Mouse (Mus musculus) limb, embryonic 12.5 days (tissue): ENCODE data around the gene Ctsc. TPM values are rescaled to one million over a fixed set of nuclear protein-coding genes. Genes with fewer than 3 reads are reported as not detected.
"Not testable (repeated sequence)": the region's sequence is repeated elsewhere in the genome, so short reads cannot be mapped to it uniquely, and the experiment has no call there.

Source experiments
- ATAC-seq: fragments of 200-750 bp; cut with Nextera tagmentation; 2 replicates; pipeline ENCODE4 v1.8.0; 2017; ENCODE audit warnings: low read depth, moderate TSS enrichment; ENCODE audit not compliant: insufficient number of reproducible peaks, insufficient read depth, low FRiP score, low TSS enrichment
- H3K27ac ChIP-seq: fragments of 300-500 bp; sonication (generic); 2 replicates; pipeline ENCODE4 v1.5.1; 2016; ENCODE audit warnings: mild to moderate bottlenecking, moderate library complexity
- H3K27me3 ChIP-seq: fragments of 300-500 bp; sonication (generic); 2 replicates; pipeline ENCODE4 v1.6.1; 2016; ENCODE audit warnings: mild to moderate bottlenecking, moderate library complexity
- H3K36me3 ChIP-seq: fragments of 300-500 bp; sonication (generic); 2 replicates; pipeline ENCODE4 v1.6.1; 2016; ENCODE audit warnings: mild to moderate bottlenecking, moderate library complexity
- H3K4me1 ChIP-seq: fragments of 300-500 bp; sonication (generic); replicated peaks from 2 replicates; pipeline ENCODE4 v1.6.1; 2016
- H3K4me2 ChIP-seq: fragments of 300-500 bp; sonication (generic); 2 replicates; pipeline ENCODE4 v1.6.1; 2016; ENCODE audit warnings: mild to moderate bottlenecking, moderate library complexity
- H3K4me3 ChIP-seq: fragments of 300-500 bp; sonication (generic); replicated peaks from 2 replicates; pipeline ENCODE4 v1.5.1; 2016; ENCODE audit warnings: mild to moderate bottlenecking
- H3K9ac ChIP-seq: fragments of 300-500 bp; sonication (generic); replicated peaks from 2 replicates; pipeline ENCODE4 v1.6.1; 2016; ENCODE audit warnings: mild to moderate bottlenecking, moderate library complexity
- H3K9me3 ChIP-seq: fragments of 300-500 bp; sonication (generic); 2 replicates; pipeline ENCODE4 v1.6.1; 2016; ENCODE audit warnings: mild to moderate bottlenecking, moderate library complexity
- WGBS: fragments of 180-500 bp; shearing (Covaris S2); methylation state at CpG from one replicate; pipeline ENCODE4 v1.1.7; 2016; 5-methylcytosine and 5-hydroxymethylcytosine counted together
- polyA plus RNA-seq: library from polyadenylated mRNA; unstranded; fragments of >200 nt; fragmentation: Nextera tagmentation; extraction: Ambion mirVana; gene quantifications from 2 replicates; pipeline ENCODE4 v1.2.1, GENCODE M21; 2016

Gene Ctsc
- polyA plus RNA-seq = 36.7 and 40.9 TPM in 2 replicates

- H3K27me3 ChIP-seq = 0 out of 2 replicates have a peak, but pooled peaks cover 3% of the 10 kb centered on the region
- no peaks in the 10 kb centered on the region for H3K9me3 ChIP-seq
- ATAC-seq = peak; percentile 86
- no peak within 1 kb of the TSS; the same call in 1 of the 2 replicates for H3K27ac ChIP-seq
- H3K36me3 ChIP-seq = no peaks in the 10 kb centered on the region
- peak within 1 kb of the TSS; percentile 56 for H3K4me3 ChIP-seq
- H3K4me2 ChIP-seq = peak within 1 kb of the TSS; percentile 85
- 2% methylated on average over 34 of the region's 34 CpGs for WGBS
- H3K4me1 ChIP-seq = 0 out of 2 replicates have a peak, but pooled peaks cover 5% of the 10 kb centered on the region
- H3K9ac ChIP-seq = peak within 1 kb of the TSS; percentile 67
Measured at GRCm38 (mm10) chr7:88277858-88278627, at the start of gene Ctsc. Gene Ctsc, plus strand, starts transcription at chr7:88278085.

- no peak for ATAC-seq
- H3K36me3 ChIP-seq = no peaks in the 10 kb centered on the region
- H3K9ac ChIP-seq = no peak overlapping the region
- H3K4me1 ChIP-seq = no peaks in the 10 kb centered on the region
- WGBS = 66% methylated on average over 2 of the region's 2 CpGs
- H3K27ac ChIP-seq = no peak overlapping the region
- H3K27me3 ChIP-seq = no peaks in the 10 kb centered on the region
- no peak overlapping the region for H3K4me3 ChIP-seq
- H3K4me2 ChIP-seq = no peak overlapping the region
- H3K9me3 ChIP-seq = no peaks in the 10 kb centered on the region
Measured at GRCm38 (mm10) chr7:88229051-88229450, 48.8 kb upstream of the Ctsc start.

- Histone ChIP-seq H3K27me3 (no peaks in the 10 kb centered on the region), H3K36me3 (no peaks in the 10 kb centered on the region), H3K27ac (no peak overlapping the region)
Measured at GRCm38 (mm10) chr7:88230121-88230520, 47.8 kb upstream of the Ctsc start.

GRCm38 (mm10) chr7:88230756-88231522, 46.9 kb upstream of the Ctsc start:
- Histone ChIP-seq H3K4me1 (no peaks in the 10 kb centered on the region), H3K27ac (no peak overlapping the region), H3K27me3 (no peaks in the 10 kb centered on the region), H3K9ac (no peak overlapping the region), H3K36me3 (no peaks in the 10 kb centered on the region), H3K4me3 (no peak overlapping the region), H3K9me3 (no peaks in the 10 kb centered on the region), H3K4me2 (no peak overlapping the region)
- ATAC-seq = no peak
- WGBS = 93% methylated on average over 7 of the region's 7 CpGs

More at GRCm38 (mm10) chr7:88230121-88230520, 47.8 kb upstream of the Ctsc start:
- H3K4me3 ChIP-seq = no peak overlapping the region
- ATAC-seq = no peak
- no peak overlapping the region for H3K9ac ChIP-seq
- no peak overlapping the region for H3K4me2 ChIP-seq
- WGBS = 90% methylated on average over 4 of the region's 4 CpGs
- no peaks in the 10 kb centered on the region for H3K4me1 ChIP-seq
- no peaks in the 10 kb centered on the region for H3K9me3 ChIP-seq

GRCm38 (mm10) chr7:88243059-88243458, 34.8 kb upstream of the Ctsc start:
- Histone ChIP-seq H3K27ac (no peak overlapping the region), H3K9ac (no peak overlapping the region), H3K4me3 (no peak overlapping the region), H3K36me3 (no peaks in the 10 kb centered on the region), H3K27me3 (no peaks in the 10 kb centered on the region), H3K4me2 (no peak overlapping the region), H3K9me3 (no peaks in the 10 kb centered on the region), H3K4me1 (no peaks in the 10 kb centered on the region)
- ATAC-seq = no peak
- 83% methylated on average over 3 of the region's 3 CpGs for WGBS

- Histone ChIP-seq H3K4me3 (no peak overlapping the region), H3K4me2 (no peak overlapping the region), H3K27ac (no peak overlapping the region), H3K9me3 (no peaks in the 10 kb centered on the region), H3K36me3 (no peaks in the 10 kb centered on the region), H3K9ac (no peak overlapping the region), H3K4me1 (no peaks in the 10 kb centered on the region), H3K27me3 (no peaks in the 10 kb centered on the region)
- ATAC-seq = no peak
Measured at GRCm38 (mm10) chr7:88244462-88244861, 33.4 kb upstream of the Ctsc start.

GRCm38 (mm10) chr7:88250380-88250779, 27.5 kb upstream of the Ctsc start:
- H3K27me3 ChIP-seq, H3K9ac ChIP-seq, H3K4me1 ChIP-seq, ATAC-seq, H3K36me3 ChIP-seq, H3K27ac ChIP-seq, H3K4me3 ChIP-seq, H3K4me2 ChIP-seq, H3K9me3 ChIP-seq: not testable (repeated sequence)
- 98% methylated on average over 2 of the region's 2 CpGs for WGBS

- Histone ChIP-seq H3K4me3 (no peak overlapping the region), H3K36me3 (no peaks in the 10 kb centered on the region), H3K27me3 (no peaks in the 10 kb centered on the region), H3K4me2 (no peak overlapping the region), H3K9ac (no peak overlapping the region), H3K9me3 (peaks cover 4% of the 10 kb centered on the region; the same call in 1 of the 2 replicates), H3K4me1 (no peaks in the 10 kb centered on the region), H3K27ac (no peak overlapping the region)
- 63% methylated on average over 1 of the region's 1 CpGs for WGBS
- no peak for ATAC-seq
Measured at GRCm38 (mm10) chr7:88251535-88251934, 26.4 kb upstream of the Ctsc start.

- H3K4me2 ChIP-seq = no peak overlapping the region
- H3K9me3 ChIP-seq = peaks cover 4% of the 10 kb centered on the region; the same call in 1 of the 2 replicates
- no peak overlapping the region for H3K9ac ChIP-seq
- no peaks in the 10 kb centered on the region for H3K27me3 ChIP-seq
- no peak for ATAC-seq
- H3K4me3 ChIP-seq = no peak overlapping the region
- no peak overlapping the region for H3K27ac ChIP-seq
- H3K4me1 ChIP-seq = no peaks in the 10 kb centered on the region
- no peaks in the 10 kb centered on the region for H3K36me3 ChIP-seq
Measured at GRCm38 (mm10) chr7:88252129-88252528, 25.8 kb upstream of the Ctsc start.

- Histone ChIP-seq H3K27ac (no peak overlapping the region), H3K9me3 (peaks cover 4% of the 10 kb centered on the region; the same call in 1 of the 2 replicates), H3K4me3 (no peak overlapping the region), H3K9ac (no peak overlapping the region), H3K36me3 (no peaks in the 10 kb centered on the region), H3K27me3 (no peaks in the 10 kb centered on the region), H3K4me2 (no peak overlapping the region), H3K4me1 (no peaks in the 10 kb centered on the region)
- no peak for ATAC-seq
Measured at GRCm38 (mm10) chr7:88254884-88255283, 23.0 kb upstream of the Ctsc start.

- Histone ChIP-seq H3K9ac (no peak overlapping the region), H3K4me1 (no peaks in the 10 kb centered on the region), H3K27ac (no peak overlapping the region), H3K4me3 (no peak overlapping the region), H3K9me3 (no peaks in the 10 kb centered on the region), H3K27me3 (no peaks in the 10 kb centered on the region), H3K4me2 (no peak overlapping the region), H3K36me3 (no peaks in the 10 kb centered on the region)
- no peak for ATAC-seq
- WGBS = 69% methylated on average over 7 of the region's 7 CpGs
Measured at GRCm38 (mm10) chr7:88259155-88259925, 18.5 kb upstream of the Ctsc start.
